In genomic region chr9:32394761-32395161, GRCm38 (mm10) we compare ENCODE assay signal across 31 mouse cellular contexts. TPM values are rescaled to one million over a fixed set of nuclear protein-coding genes. Genes with fewer than 3 reads are reported as not detected.
A peak's percentile ranks its signal among the peaks of the same experiment; 100 is the strongest.
DNase-seq lines count a peak whose midpoint lies in the region; ATAC-seq and TF ChIP-seq lines count a peak whose summit lies in the region.
"Had no signal": no experiment of that assay in that cellular context is flagged by ENCODE, and none has a peak within 500 bp of the region (broad histone marks: within the 10 kb centered on the region; RNA-seq: fewer than 3 reads in every experiment).

No protein-coding gene starts in this region.

- peaks cover 54% of the 10 kb centered on the region for H3K4me1 ChIP-seq in spleen, adult 2 months (ENCODE audit: control insufficient read depth, insufficient read depth, insufficient read length)
- H3K4me1 ChIP-seq in hindbrain, embryonic 13.5 days (replicated peaks) = no peaks in the 10 kb centered on the region
- H3K4me1 ChIP-seq: embryonic facial prominence, embryonic 15.5 days; forebrain, embryonic 10.5 days; hindbrain, embryonic 12.5 days; intestine, embryonic 15.5 days had no signal

- no peaks in the 10 kb centered on the region for H3K36me3 ChIP-seq in spleen, adult 2 months (ENCODE audit: control insufficient read depth, insufficient read depth, low read length)
- no peaks in the 10 kb centered on the region for H3K36me3 ChIP-seq in hindbrain, embryonic 13.5 days
- H3K36me3 ChIP-seq: embryonic facial prominence, embryonic 15.5 days; forebrain, embryonic 10.5 days; heart, embryonic 10.5 days; hindbrain, embryonic 12.5 days; intestine, embryonic 15.5 days had no signal

- TF ChIP-seq POLR2A in spleen, adult 2 months (IDR thresholded peaks at IDR 0.05; ENCODE audit: low read depth, low read length) = no peak

- ATAC-seq in granulocyte monocyte progenitor cell, adult 5-6 weeks (replicated peaks; ENCODE audit: poor library complexity, severe bottlenecking) = 0 out of 2 replicates have a peak, but pooled peaks have one; percentile 7
- ATAC-seq in neutrophil, adult 5-6 weeks (ENCODE audit: extremely low read depth, insufficient number of reproducible peaks, low FRiP score, poor library complexity, severe bottlenecking) = peak; percentile 72
- no peak for ATAC-seq in hindbrain, embryonic 13.5 days (ENCODE audit: low FRiP score)
- no peak for ATAC-seq in activated CD4-positive, CD25-positive, alpha-beta regulatory T cell, adult 4 months
- ATAC-seq: forebrain, embryonic 14.5 days; hindbrain, postnatal 0 days; intestine, embryonic 15.5 days; Patski had no signal

- DNase-seq in spleen, adult 2 months (ENCODE audit: low read depth in 1 of 2, low spot score in 2 of 2) = peak; percentile 57 to 77
- DNase-seq in spleen, postnatal 10 days (ENCODE audit: low spot score in 2 of 2) = no peak
- DNase-seq in CD4-positive helper T cell, adult 2 months (ENCODE audit: low read depth, low spot score) = peak; percentile 5
- DNase-seq in cerebellum, adult 9-10 months = no peak
- DNase-seq: adrenal gland, adult 8-10 months; adrenal gland, postnatal 36 days; cerebellum, adult 11-12 months; cerebellum, adult 9-11 months; embryo, embryonic 11 days; gastrocnemius, postnatal 36 days; heart, adult 18-20 months; heart, postnatal 10 days; heart, postnatal 4 days had no signal

- H3K27me3 ChIP-seq in spleen, adult 2 months (ENCODE audit: control insufficient read depth, insufficient read depth, low read length) = no peaks in the 10 kb centered on the region
- H3K27me3 ChIP-seq in hindbrain, embryonic 13.5 days = no peaks in the 10 kb centered on the region
- H3K27me3 ChIP-seq: embryonic facial prominence, embryonic 15.5 days; hindbrain, embryonic 12.5 days; intestine, embryonic 15.5 days had no signal

- WGBS in spleen, adult 2 months = 19% methylated on average over 4 of the region's 4 CpGs
- 95% methylated on average over 4 of the region's 4 CpGs for WGBS in hindbrain, embryonic 13.5 days

- H3K9me3 ChIP-seq in hindbrain, embryonic 13.5 days = no peaks in the 10 kb centered on the region
- H3K9me3 ChIP-seq: embryonic facial prominence, embryonic 15.5 days; forebrain, embryonic 10.5 days; heart, embryonic 10.5 days; hindbrain, embryonic 12.5 days; intestine, embryonic 15.5 days had no signal

- no peak for TF ChIP-seq CTCF in spleen, adult 2 months (IDR thresholded peaks at IDR 0.05; ENCODE audit: extremely low read depth, insufficient read depth, insufficient read length, insufficient replicate concordance)

- no peak overlapping the region for H3K4me2 ChIP-seq in hindbrain, embryonic 13.5 days
- H3K4me2 ChIP-seq: embryonic facial prominence, embryonic 15.5 days; hindbrain, embryonic 12.5 days; intestine, embryonic 15.5 days had no signal

- peak overlapping the region; percentile 95 for H3K27ac ChIP-seq in spleen, adult 2 months (ENCODE audit: insufficient read depth, low read length)
- no peak overlapping the region for H3K27ac ChIP-seq in hindbrain, embryonic 13.5 days
- H3K27ac ChIP-seq: embryonic facial prominence, embryonic 15.5 days; forebrain, embryonic 10.5 days; heart, embryonic 10.5 days; hindbrain, embryonic 12.5 days; hindbrain, postnatal 0 days; intestine, embryonic 15.5 days had no signal

- H3K4me3 ChIP-seq in spleen, adult 2 months (ENCODE audit: extremely low read depth, insufficient read depth, insufficient read length) = no peak overlapping the region
- H3K4me3 ChIP-seq in hindbrain, embryonic 13.5 days = no peak overlapping the region
- H3K4me3 ChIP-seq: embryonic facial prominence, embryonic 15.5 days; erythroblast, embryonic 14.5 days; forebrain, embryonic 10.5 days; heart, embryonic 10.5 days; hindbrain, embryonic 12.5 days; intestine, embryonic 15.5 days had no signal

- H3K9ac ChIP-seq in hindbrain, embryonic 13.5 days = no peak overlapping the region
- H3K9ac ChIP-seq: embryonic facial prominence, embryonic 15.5 days; hindbrain, embryonic 12.5 days; intestine, embryonic 15.5 days had no signal

RNA-seq across cellular contexts. Expression of gene Kcnj1, which starts 22.5 kb away (rescaled TPM):
- polyA plus RNA-seq in spleen, adult 2 months (2012; rRNA removed) = 0.18 and 0.32 TPM in 2 replicates
- not detected in 2 replicates for total RNA-seq in granulocyte monocyte progenitor cell, adult 5-6 weeks (2014; fragmentation: Nextera tagmentation)
- not detected in 2 replicates for total RNA-seq in granulocyte monocyte progenitor cell, adult 5-6 weeks (2017)
- total RNA-seq in neutrophil, adult 5-6 weeks (2017) = 3.4 and 4.9 TPM in 2 replicates
- not detected in 2 replicates for polyA plus RNA-seq in hindbrain, embryonic 13.5 days (2015; fragmentation: Nextera tagmentation; extraction: Ambion mirVana)
- polyA plus RNA-seq in activated CD4-positive, CD25-positive, alpha-beta regulatory T cell, adult 4 months (2017; shearing (Covaris generic)) = not detected
- total RNA-seq: adrenal gland, adult 8-10 months; adrenal gland, postnatal 36 days; common myeloid progenitor, adult 5-6 weeks; gastrocnemius, adult 8-10 months; gastrocnemius, postnatal 36 days; heart, adult 18-20 months; heart, postnatal 10 days; heart, postnatal 4 days; hindbrain, postnatal 0 days had no signal
- polyA plus RNA-seq: brain, embryonic 14.5 days; embryonic facial prominence, embryonic 11.5 days; erythroblast, embryonic 14.5 days; forebrain, embryonic 10.5 days; forebrain, embryonic 14.5 days; heart, embryonic 10.5 days; heart, embryonic 14.5 days; hindbrain, embryonic 12.5 days; hindbrain, postnatal 0 days; intestine, embryonic 15.5 days had no signal

RNA-seq across cellular contexts. Expression of gene Kcnj5, which starts 50.6 kb away (rescaled TPM):
- polyA plus RNA-seq in spleen, adult 2 months (2012; rRNA removed) = 0.85 and 0.97 TPM in 2 replicates
- not detected in 2 replicates for total RNA-seq in granulocyte monocyte progenitor cell, adult 5-6 weeks (2014; fragmentation: Nextera tagmentation)
- 0.15 and 0.26 TPM in 2 replicates for total RNA-seq in granulocyte monocyte progenitor cell, adult 5-6 weeks (2017)
- 0.12 and 0.25 TPM in 2 replicates for total RNA-seq in neutrophil, adult 5-6 weeks (2017)
- polyA plus RNA-seq in hindbrain, embryonic 13.5 days (2015; fragmentation: Nextera tagmentation; extraction: Ambion mirVana) = 0.39 and 0.40 TPM in 2 replicates
- not detected for polyA plus RNA-seq in activated CD4-positive, CD25-positive, alpha-beta regulatory T cell, adult 4 months (2017; shearing (Covaris generic))
- total RNA-seq: gastrocnemius, adult 8-10 months; gastrocnemius, postnatal 36 days had no signal
- polyA plus RNA-seq: erythroblast, embryonic 14.5 days; Patski had no signal

Comparison
In these comparisons a context has a peak if more than half of its experiments do, and no peak if none do; other contexts are left out.
1. DNase-seq: peak in spleen, adult 2 months (2 of 2) and CD4-positive helper T cell, adult 2 months (single experiment); none in spleen, postnatal 10 days (0 of 2) and cerebellum, adult 9-10 months (single experiment).
2. ATAC-seq: peak in granulocyte monocyte progenitor cell, adult 5-6 weeks (single experiment) and neutrophil, adult 5-6 weeks (single experiment); none in hindbrain, embryonic 13.5 days (single experiment) and activated CD4-positive, CD25-positive, alpha-beta regulatory T cell, adult 4 months (single experiment).